ENCODE assay signal across 26 mouse cellular contexts in the genomic region with DNA sequence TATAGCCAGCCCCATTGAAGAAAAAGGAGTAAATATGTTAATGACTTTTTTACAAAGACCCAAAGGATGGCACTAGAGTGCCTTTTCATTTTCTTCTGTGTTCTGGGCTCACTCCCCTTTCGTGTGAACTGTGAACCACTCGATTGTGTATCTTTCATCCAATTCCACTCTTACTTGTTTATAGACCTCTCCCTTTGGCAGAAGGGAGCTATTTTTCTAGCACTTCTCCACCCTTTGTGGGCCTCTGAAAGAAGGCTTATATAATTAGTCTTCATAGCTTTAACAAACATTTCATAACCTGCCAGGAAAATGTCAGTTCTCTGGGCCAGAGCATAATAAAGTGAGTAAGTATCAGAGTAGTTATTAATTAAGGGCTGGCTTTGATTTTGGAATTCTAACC.
A peak's percentile ranks its signal among the peaks of the same experiment; 100 is the strongest.
DNase-seq lines count a peak whose midpoint lies in the region; ATAC-seq and TF ChIP-seq lines count a peak whose summit lies in the region.
"Had no signal": no experiment of that assay in that cellular context is flagged by ENCODE, and none has a peak within 500 bp of the region (broad histone marks: within the 10 kb centered on the region; RNA-seq: fewer than 3 reads in every experiment).

No protein-coding gene starts in this region.

- DNase-seq in forebrain, embryonic 11.5 days (ENCODE audit: low spot score) = no peak
- DNase-seq in forebrain, embryonic 10.5 days (ENCODE audit: extremely low spot score, low spot score) = no peak
- DNase-seq in lung, postnatal 25 days (ENCODE audit: low spot score) = peak; percentile 5
- no peak for DNase-seq in lung, adult 18-20 months
- DNase-seq in Muller cell, postnatal 12 days (ENCODE audit: inconsistent ontology term) = peak; percentile 78
- peak; percentile 86 for DNase-seq in forebrain, embryonic 14.5 days (ENCODE audit: low spot score)
- no peak for DNase-seq in layer of hippocampus, postnatal 25 days (ENCODE audit: extremely low spot score in 1 of 2, low spot score in 1 of 2)
- no peak for DNase-seq in kidney, adult 2 months
- DNase-seq: adrenal gland, postnatal 10 days; cerebellum, adult 11-12 months; cerebellum, adult 9-11 months; gastrocnemius, postnatal 10 days; heart, postnatal 14 days; kidney, postnatal 14 days; lung, postnatal 4 days; right cerebral cortex, postnatal 14 days had no signal

- no peak overlapping the region for H3K4me3 ChIP-seq in forebrain, embryonic 11.5 days (ENCODE audit: low read depth, low read length)
- no peak overlapping the region for H3K4me3 ChIP-seq in forebrain, embryonic 10.5 days
- no peak overlapping the region for H3K4me3 ChIP-seq in forebrain, embryonic 14.5 days (ENCODE audit: low read depth, low read length)
- H3K4me3 ChIP-seq in kidney, adult 2 months (ENCODE audit: insufficient read depth, low read depth, low read length) = no peak overlapping the region
- H3K4me3 ChIP-seq: embryonic facial prominence, embryonic 13.5 days; hindbrain, embryonic 10.5 days; left cerebral cortex, adult 2 months; limb, embryonic 12.5 days; liver, embryonic 15.5 days; megakaryocyte, embryonic 14.5 days; neural tube, embryonic 13.5 days had no signal

- H3K9me3 ChIP-seq in forebrain, embryonic 11.5 days (ENCODE audit: control insufficient read depth, low read length) = no peaks in the 10 kb centered on the region
- H3K9me3 ChIP-seq in forebrain, embryonic 10.5 days = no peaks in the 10 kb centered on the region
- no peaks in the 10 kb centered on the region for H3K9me3 ChIP-seq in forebrain, embryonic 14.5 days (replicated peaks; ENCODE audit: control insufficient read depth, low read length)
- H3K9me3 ChIP-seq: embryonic facial prominence, embryonic 13.5 days; hindbrain, embryonic 10.5 days; limb, embryonic 12.5 days; liver, embryonic 15.5 days; neural tube, embryonic 13.5 days had no signal

- no peak overlapping the region for H3K9ac ChIP-seq in forebrain, embryonic 11.5 days (ENCODE audit: low read length)
- no peak overlapping the region for H3K9ac ChIP-seq in forebrain, embryonic 14.5 days (ENCODE audit: low read length)
- H3K9ac ChIP-seq: embryonic facial prominence, embryonic 13.5 days; limb, embryonic 12.5 days; liver, embryonic 15.5 days; neural tube, embryonic 13.5 days had no signal

- H3K27me3 ChIP-seq in forebrain, embryonic 11.5 days (ENCODE audit: control insufficient read depth, insufficient read depth, low read length) = no peaks in the 10 kb centered on the region
- no peaks in the 10 kb centered on the region for H3K27me3 ChIP-seq in forebrain, embryonic 10.5 days (ENCODE audit: poor library complexity, severe bottlenecking)
- no peaks in the 10 kb centered on the region for H3K27me3 ChIP-seq in forebrain, embryonic 14.5 days (replicated peaks; ENCODE audit: control insufficient read depth, insufficient read depth, low read length)
- no peaks in the 10 kb centered on the region for H3K27me3 ChIP-seq in kidney, adult 2 months (replicated peaks; ENCODE audit: control insufficient read depth, insufficient read depth, low read length)
- H3K27me3 ChIP-seq: CH12.LX; embryonic facial prominence, embryonic 13.5 days; limb, embryonic 12.5 days; liver, embryonic 15.5 days; megakaryocyte, embryonic 14.5 days; neural tube, embryonic 13.5 days; Patski had no signal

- ATAC-seq in forebrain, embryonic 11.5 days (replicated peaks; ENCODE audit: low FRiP score) = 0 out of 2 replicates have a peak, but pooled peaks have one; percentile 19
- peak; percentile 83 for ATAC-seq in forebrain, embryonic 14.5 days
- ATAC-seq: intestine, postnatal 0 days; Patski had no signal

- TF ChIP-seq CTCF in kidney, adult 2 months (conservative IDR thresholded peaks at IDR 0.05; ENCODE audit: insufficient read depth, insufficient read length, low read depth, low read length) = no peak

- TF ChIP-seq POLR2A in kidney, adult 2 months (IDR thresholded peaks at IDR 0.05; ENCODE audit: low read depth, low read length) = no peak

- H3K4me2 ChIP-seq in forebrain, embryonic 11.5 days (ENCODE audit: low read depth, low read length, severe bottlenecking) = no peak overlapping the region
- no peak overlapping the region for H3K4me2 ChIP-seq in forebrain, embryonic 14.5 days (ENCODE audit: low read length)
- H3K4me2 ChIP-seq: embryonic facial prominence, embryonic 13.5 days; limb, embryonic 12.5 days; liver, embryonic 15.5 days; neural tube, embryonic 13.5 days had no signal

- WGBS in forebrain, embryonic 11.5 days = 38% methylated on average over 2 of the region's 2 CpGs
- WGBS in forebrain, embryonic 10.5 days = 62% methylated on average over 2 of the region's 2 CpGs
- 6% methylated on average over 2 of the region's 2 CpGs for WGBS in forebrain, embryonic 14.5 days
- 64% methylated on average over 2 of the region's 2 CpGs for WGBS in kidney, adult 2 months

- no peaks in the 10 kb centered on the region for H3K4me1 ChIP-seq in forebrain, embryonic 11.5 days (replicated peaks; ENCODE audit: control insufficient read depth, insufficient read depth, low read length)
- peaks cover 12% of the 10 kb centered on the region; the same call in 1 of the 2 replicates for H3K4me1 ChIP-seq in forebrain, embryonic 10.5 days
- H3K4me1 ChIP-seq in forebrain, embryonic 14.5 days (ENCODE audit: control insufficient read depth, insufficient read depth, low read length) = no peaks in the 10 kb centered on the region
- H3K4me1 ChIP-seq in kidney, adult 2 months (ENCODE audit: control insufficient read depth, insufficient read depth, low read length) = no peaks in the 10 kb centered on the region
- H3K4me1 ChIP-seq: embryonic facial prominence, embryonic 13.5 days; hindbrain, embryonic 10.5 days; liver, embryonic 15.5 days; neural tube, embryonic 13.5 days had no signal

- H3K27ac ChIP-seq in forebrain, embryonic 11.5 days (ENCODE audit: low read depth, low read length) = no peak overlapping the region
- no peak overlapping the region for H3K27ac ChIP-seq in forebrain, embryonic 10.5 days
- H3K27ac ChIP-seq in forebrain, embryonic 14.5 days (ENCODE audit: low read depth, low read length) = no peak overlapping the region
- H3K27ac ChIP-seq in kidney, adult 2 months (ENCODE audit: insufficient read depth, low read depth, low read length) = no peak overlapping the region
- H3K27ac ChIP-seq: embryonic facial prominence, embryonic 13.5 days; hindbrain, embryonic 10.5 days; left cerebral cortex, adult 2 months; limb, embryonic 12.5 days; liver, embryonic 15.5 days; neural tube, embryonic 13.5 days had no signal

- no peaks in the 10 kb centered on the region for H3K36me3 ChIP-seq in forebrain, embryonic 11.5 days (ENCODE audit: control insufficient read depth, insufficient read depth, low read length)
- no peaks in the 10 kb centered on the region for H3K36me3 ChIP-seq in forebrain, embryonic 10.5 days (replicated peaks)
- no peaks in the 10 kb centered on the region for H3K36me3 ChIP-seq in forebrain, embryonic 14.5 days (ENCODE audit: control insufficient read depth, insufficient read depth, low read length)
- H3K36me3 ChIP-seq in kidney, adult 2 months (ENCODE audit: control insufficient read depth, insufficient read depth, low read length) = no peaks in the 10 kb centered on the region
- H3K36me3 ChIP-seq: embryonic facial prominence, embryonic 13.5 days; hindbrain, embryonic 10.5 days; limb, embryonic 12.5 days; liver, embryonic 15.5 days; neural tube, embryonic 13.5 days had no signal

Comparison
In these comparisons a context has a peak if more than half of its experiments do, and no peak if none do; other contexts are left out.
1. DNase-seq: peak in lung, postnatal 25 days (single experiment), Muller cell, postnatal 12 days (single experiment) and forebrain, embryonic 14.5 days (single experiment); none in forebrain, embryonic 11.5 days (single experiment), forebrain, embryonic 10.5 days (single experiment), lung, adult 18-20 months (0 of 2), layer of hippocampus, postnatal 25 days (0 of 2) and kidney, adult 2 months (single experiment).